Mouse (Mus musculus) liver, adult (tissue): ENCODE results near the gene Gas7.

ENCODE experiments used
- GATA4 ChIP-seq: IDR thresholded peaks from 2 replicates; pipeline ENCODE4 v1.6.1; 2014; ENCODE audit warnings: mild to moderate bottlenecking, low read length; ENCODE audit not compliant: insufficient replicate concordance

Gas7 gene

GRCm38 (mm10) chr11:67515020-67515911 lies 60.0 kb downstream of the Gas7 start:
- TF ChIP-seq GATA4: peak; percentile 32; the same call in 1 of the 2 replicates

- no peak for TF ChIP-seq GATA4
Measured at GRCm38 (mm10) chr11:67515912-67516305, 60.7 kb downstream of the Gas7 start.

GRCm38 (mm10) chr11:67517748-67518147 lies 62.5 kb downstream of the Gas7 start:
- TF ChIP-seq GATA4: no peak

- TF ChIP-seq GATA4: no peak
Measured at GRCm38 (mm10) chr11:67518985-67519384, 63.7 kb downstream of the Gas7 start.

GRCm38 (mm10) chr11:67522671-67523070 lies 67.4 kb downstream of the Gas7 start:
- no peak for TF ChIP-seq GATA4

- TF ChIP-seq GATA4: no peak
Measured at GRCm38 (mm10) chr11:67523806-67524205, 68.6 kb downstream of the Gas7 start.

- no peak for TF ChIP-seq GATA4
Measured at GRCm38 (mm10) chr11:67524731-67525130, 69.5 kb downstream of the Gas7 start.

- TF ChIP-seq GATA4: no peak
Measured at GRCm38 (mm10) chr11:67525841-67526240, 70.6 kb downstream of the Gas7 start.

GRCm38 (mm10) chr11:67526621-67527545 lies 71.6 kb downstream of the Gas7 start:
- peak; percentile 41; the same call in 1 of the 2 replicates for TF ChIP-seq GATA4

GRCm38 (mm10) chr11:67531286-67531685 lies 76.0 kb downstream of the Gas7 start:
- no peak for TF ChIP-seq GATA4

- no peak for TF ChIP-seq GATA4
Measured at GRCm38 (mm10) chr11:67531926-67532565, 76.8 kb downstream of the Gas7 start.

GRCm38 (mm10) chr11:67532728-67533127 lies 77.5 kb downstream of the Gas7 start:
- no peak for TF ChIP-seq GATA4

- TF ChIP-seq GATA4: no peak
Measured at GRCm38 (mm10) chr11:67533151-67533550, 77.9 kb downstream of the Gas7 start.

GRCm38 (mm10) chr11:67535703-67536102 lies 80.5 kb downstream of the Gas7 start:
- TF ChIP-seq GATA4: no peak

GRCm38 (mm10) chr11:67536413-67536812 lies 81.2 kb downstream of the Gas7 start:
- TF ChIP-seq GATA4: no peak
